Mouse (Mus musculus): ENCODE measurements around the gene Man2a2.
A peak's percentile ranks its signal among the peaks of the same experiment; 100 is the strongest.

Man2a2 gene

DNA sequence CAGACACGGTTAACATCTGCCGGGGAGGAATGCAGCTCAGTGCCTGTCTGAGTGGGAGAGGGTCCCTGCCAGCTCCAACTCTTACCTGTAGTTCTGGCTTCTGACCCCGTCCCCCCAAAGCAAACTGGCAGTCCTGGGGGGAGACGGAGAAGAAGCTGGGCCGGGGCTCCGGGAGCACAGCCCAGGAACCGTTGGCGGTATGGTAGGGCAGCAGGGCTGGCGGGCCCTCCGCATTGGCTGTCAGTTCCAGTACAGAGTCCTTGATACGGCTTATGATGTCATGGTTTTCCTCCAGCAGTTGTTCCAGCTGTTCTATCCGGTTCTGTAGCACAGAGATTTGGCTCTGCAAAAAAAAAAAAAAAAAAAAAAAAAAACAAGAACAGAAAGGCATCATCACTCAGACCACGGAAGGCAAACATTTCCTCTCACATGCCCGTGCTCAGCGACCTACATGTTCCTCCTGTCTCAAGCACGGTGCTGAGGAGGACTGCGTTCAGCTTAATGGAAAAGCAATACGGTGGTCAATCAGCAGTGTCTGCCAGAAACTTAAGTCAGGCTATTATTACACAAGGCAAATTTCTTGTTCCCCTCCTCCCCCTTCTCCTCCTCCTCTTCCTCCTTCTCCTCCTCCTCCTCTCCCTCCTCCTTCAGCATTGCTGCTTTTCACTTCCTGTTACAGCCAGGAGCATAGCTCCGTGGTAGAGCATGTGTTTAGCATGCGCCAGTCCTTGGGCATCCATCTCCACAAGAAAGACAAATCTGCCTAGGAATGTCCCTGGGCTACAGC is 2.3 kb downstream of the Man2a2 start:
- DNase-seq: no peak

DNA sequence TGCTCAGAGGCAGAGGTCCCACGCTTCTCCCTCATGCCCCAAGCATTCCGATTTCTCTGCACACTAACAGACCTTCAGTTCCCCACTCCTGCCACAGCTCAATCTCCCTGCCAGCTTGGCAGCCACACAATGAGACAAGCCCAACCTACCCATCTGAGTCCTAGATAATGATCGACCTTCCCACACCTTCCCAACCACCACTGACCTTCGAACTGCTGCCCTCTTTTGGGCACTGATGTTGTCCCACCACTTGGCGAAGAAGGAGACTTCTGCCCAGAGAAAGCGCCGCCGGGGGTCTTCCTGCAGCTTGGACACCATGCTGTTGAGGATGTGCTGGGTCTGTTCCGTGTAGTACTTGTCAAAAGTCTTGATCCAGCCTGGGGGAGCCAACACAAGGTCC is 3.2 kb downstream of the Man2a2 start:
- no peak for DNase-seq

DNA sequence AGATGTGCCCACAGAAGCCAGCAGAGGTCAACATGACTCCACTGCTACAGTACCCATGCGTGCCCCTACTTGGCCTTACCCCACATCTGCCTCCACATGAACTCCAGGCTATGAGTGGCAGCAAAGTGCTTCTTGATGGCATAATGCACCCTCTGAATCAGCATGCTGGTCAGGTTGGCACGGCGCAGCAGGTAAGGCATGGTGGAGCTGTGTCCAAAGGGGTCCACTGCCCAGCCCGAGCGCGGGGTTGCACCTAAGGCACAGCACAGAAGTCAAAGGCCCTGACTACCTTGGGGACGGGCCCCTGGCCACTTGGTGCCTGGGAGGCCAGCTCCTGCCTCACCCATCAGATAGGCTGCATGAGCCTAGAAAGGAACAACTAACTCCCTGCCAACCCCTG is 3.9 kb downstream of the Man2a2 start:
- no peak for DNase-seq

DNA sequence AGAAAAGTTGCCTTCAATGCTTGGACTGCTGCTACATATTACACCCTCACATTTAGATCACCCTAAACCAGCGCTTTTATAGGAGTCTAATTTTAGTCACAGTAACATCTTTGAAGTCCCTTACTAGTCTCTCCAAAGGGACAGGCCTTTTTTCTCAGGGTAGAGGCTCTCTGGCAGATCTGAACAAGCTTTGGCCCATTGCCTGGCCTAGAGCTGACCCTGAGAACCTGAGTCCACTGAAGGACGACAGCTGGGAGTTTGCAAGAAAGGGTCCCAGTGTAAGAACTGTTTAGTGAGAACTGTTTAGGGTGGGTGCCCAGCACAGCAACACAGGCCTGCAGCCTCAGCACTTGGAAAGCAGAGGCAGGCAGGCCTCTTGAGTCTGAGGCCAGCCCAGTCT is 5.4 kb downstream of the Man2a2 start:
- DNase-seq: no peak

- DNase-seq: no peak
Observed at GRCm38 (mm10) chr7:80360435-80360834, 10.7 kb downstream of the Man2a2 start.

GRCm38 (mm10) chr7:80358039-80358438 is 13.1 kb downstream of the Man2a2 start:
- DNase-seq: no peak

GRCm38 (mm10) chr7:80357156-80357555 is 14.0 kb downstream of the Man2a2 start:
- DNase-seq: no peak

- no peak for DNase-seq
Observed at GRCm38 (mm10) chr7:80356351-80356750, 14.8 kb downstream of the Man2a2 start.

DNA sequence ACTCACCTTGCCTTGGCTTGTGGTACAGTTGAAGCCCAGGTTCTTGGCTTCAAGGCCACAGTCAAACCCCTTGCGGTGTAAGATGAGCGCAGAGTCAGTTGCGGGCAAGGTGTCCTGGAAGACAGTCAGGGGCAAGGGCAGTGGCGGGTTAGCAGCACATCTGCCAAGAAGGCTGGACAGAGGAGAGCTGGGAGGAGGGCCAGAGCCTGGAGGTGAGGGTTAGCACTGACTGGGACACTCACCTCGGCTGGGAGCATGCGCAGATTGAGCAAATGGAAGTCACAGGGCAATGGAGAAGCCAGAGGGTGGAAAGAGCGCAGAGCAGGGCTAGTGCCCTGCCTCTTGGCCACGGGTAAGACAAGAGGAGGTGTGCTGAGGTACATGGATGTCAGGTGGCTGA is 18.3 kb downstream of the Man2a2 start:
- DNase-seq: no peak

GRCm38 (mm10) chr7:80350808-80351207 is 20.4 kb downstream of the Man2a2 start:
- DNase-seq: no peak

DNA sequence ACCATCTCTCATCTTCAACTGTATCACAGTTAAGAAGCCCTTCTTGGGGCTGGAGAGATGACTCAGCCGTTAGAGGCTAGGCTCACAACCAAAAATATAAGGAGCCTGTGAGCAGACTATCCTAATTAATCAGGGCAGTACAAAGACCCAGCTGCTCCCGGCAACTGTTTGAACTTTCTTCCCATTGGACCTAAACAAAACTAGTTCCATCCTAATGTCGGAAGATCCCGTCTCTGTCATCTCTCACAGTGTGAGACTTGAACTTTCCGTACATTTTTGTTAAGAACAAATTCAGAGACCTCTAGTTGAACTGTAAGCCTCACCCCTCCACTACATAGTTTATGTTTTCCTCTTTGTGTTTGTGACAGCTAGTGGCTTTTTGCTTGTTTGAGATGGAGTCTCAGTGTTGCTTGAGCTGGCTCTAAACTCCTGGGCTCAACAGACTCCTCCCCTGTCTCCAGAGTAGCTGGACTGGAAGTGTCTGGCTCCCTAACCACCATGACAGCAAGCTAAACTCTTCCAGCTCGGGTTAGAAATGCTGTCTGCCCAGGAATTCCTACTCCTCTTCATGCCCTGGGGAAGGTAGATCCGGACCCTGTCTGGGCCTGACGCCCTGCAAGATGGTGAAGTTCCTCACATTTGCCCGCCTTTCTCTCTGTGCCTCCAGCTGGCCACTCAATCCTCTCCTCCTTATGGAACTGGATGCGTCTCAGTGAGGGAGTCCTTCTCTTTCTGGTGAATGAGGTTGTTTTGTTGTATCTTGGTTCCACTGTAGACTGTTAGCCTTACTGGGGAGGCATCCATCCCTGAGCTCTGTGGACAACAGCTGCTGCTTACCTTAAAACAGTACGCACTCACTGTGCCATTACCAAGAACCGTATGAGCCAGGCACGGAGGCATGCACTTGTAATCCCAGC is 23.2 kb downstream of the Man2a2 start:
- DNase-seq: no peak

DNA sequence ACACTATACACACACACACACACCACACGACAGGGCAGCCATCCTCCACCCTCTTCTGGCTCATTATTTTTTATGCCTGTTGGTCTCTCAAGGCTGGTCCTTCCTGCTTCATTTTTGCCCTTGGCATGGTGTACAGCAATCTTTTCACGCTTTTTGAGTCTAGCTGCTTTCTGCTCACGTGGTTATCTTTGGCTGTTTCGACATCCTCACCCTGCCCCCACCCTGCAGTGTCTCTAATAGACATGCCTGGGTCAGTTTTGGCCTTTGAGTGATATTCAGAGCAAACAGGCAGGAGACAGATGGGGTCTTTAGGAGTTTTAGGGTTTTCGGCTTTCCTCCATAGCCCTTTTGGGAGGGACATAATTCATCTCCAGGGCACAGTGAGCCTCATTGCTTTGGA is 24.3 kb downstream of the Man2a2 start:
- DNase-seq: no peak

GRCm38 (mm10) chr7:80346173-80346572 is 25.0 kb downstream of the Man2a2 start:
- no peak for DNase-seq

DNA sequence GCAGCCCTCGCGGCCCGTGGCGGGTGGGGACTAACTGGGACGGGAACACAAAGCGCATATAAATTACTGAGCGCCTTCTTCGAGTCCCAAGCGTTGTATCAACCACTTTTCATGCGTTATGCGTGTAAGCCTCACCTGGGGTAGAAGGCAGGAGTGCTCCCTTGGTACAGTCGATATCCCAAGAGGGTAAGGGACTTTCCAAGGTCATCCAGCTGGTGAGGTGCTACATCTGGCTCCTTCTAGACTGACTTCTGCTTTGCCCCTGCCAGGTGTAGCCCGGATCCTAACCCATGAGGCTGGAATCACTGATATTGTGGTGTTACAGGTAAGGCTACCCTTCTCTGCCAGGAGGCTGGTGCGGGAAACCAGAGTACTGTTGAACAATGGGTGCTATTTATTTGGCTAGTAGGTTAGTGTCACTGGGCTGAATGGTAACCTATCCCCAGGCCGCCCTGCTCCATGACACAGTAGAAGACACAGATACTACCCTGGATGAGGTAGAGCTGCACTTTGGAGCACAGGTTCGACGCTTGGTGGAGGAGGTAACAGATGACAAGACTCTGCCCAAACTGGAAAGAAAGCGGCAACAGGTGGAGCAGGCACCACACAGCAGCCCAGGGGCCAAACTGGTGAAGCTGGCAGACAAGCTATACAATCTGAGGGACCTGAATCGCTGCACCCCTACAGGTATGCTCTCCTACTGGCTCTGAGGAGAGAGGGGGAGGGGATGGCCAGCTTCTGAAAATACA is 27.7 kb downstream of the Man2a2 start:
- DNase-seq: no peak

GRCm38 (mm10) chr7:80342858-80343257 is 28.3 kb downstream of the Man2a2 start, which contains the start of gene Hddc3:
Gene Hddc3 (plus strand): TSS chr7:80343104.
- peak; percentile 82 to 97 for DNase-seq

- no peak for DNase-seq
Observed at GRCm38 (mm10) chr7:80341793-80342192, 29.4 kb downstream of the Man2a2 start.

DNA sequence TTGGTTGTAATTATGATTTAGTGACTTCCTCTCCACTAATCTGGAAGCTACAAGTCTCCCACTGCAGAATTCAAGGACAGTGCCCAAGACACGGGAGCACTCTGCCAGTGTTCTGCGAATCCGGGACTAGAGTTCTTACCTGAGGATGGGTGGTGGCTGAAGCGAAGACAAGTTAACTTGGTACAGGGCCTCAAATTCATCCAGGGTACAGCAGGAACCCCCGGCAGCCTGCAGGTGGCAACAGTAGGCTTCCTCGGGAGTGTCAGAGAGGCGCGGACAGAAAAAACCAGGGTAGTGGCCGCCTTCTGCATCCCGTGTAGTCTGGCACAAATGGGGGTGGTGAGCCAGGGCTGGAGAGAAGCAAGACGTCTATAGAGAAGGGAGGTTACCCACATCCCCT is 30.4 kb downstream of the Man2a2 start, which contains the start of gene Unc45a:
Gene Unc45a (minus strand): TSS at position 213 of the 400 bp plus-strand sequence.
- peak; percentile 65 to 71 for DNase-seq

DNA sequence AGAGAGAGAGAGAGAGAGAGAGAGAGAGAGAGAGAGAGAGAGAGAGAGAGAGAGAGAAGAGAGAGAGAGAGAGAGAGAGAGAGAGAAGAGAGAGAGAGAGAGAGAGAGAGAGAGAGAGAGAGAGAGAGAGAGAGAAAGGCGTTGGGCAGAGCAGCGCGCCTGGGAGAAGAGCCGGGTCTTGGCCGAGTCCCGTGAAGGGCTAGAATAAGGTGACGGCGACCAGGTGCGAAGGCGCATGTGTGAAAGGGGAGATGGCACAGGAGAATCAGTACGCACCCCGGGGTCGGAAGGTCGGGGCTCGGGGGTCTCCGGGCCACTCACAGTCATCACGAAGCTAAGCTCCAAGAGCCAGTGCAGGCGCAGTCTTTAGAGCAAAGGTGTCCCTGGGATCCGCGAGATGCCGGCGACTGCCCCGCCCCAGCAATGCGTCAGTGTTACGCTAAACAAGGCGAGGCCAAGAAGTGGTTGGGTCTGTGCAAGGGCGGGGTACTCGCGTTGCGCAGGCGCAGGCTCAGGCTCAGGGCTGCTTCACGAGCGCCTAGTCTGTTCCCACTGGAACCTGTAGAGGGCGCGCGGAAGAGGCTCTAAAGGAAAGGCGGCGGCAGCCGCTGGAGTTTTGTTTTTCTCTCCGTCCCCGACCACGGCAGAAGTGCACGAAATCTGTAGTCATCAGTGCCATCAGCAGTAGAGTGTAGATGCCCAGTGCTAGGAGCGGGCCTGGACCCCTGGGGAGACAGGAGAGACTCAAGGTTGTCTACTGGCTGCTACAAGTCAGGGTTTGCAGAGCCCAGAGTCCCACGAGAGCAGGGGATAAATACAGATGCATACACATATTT is 31.2 kb downstream of the Man2a2 start:
- peak; percentile 96 to 97 for DNase-seq

DNA sequence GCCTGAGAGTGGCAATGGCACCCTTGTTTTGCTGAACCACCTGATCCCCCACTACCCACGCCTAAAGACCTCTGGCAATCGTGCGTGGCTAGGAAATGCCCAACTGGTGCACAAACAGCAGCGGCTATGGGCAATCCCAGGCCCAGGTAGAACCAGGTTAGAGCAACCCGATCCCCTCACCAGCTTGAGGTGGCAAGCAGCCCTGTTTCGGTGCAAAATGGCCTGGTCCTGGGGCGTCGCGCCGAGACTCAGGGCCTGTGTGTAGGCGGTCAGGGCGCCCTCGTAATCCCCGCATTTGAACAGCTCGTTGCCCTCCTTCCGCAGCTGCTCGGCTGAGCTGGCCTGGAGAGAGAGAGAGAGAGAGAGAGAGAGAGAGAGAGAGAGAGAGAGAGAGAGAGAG is 31.8 kb downstream of the Man2a2 start:
- peak in 1 of 2 experiments; percentile 28 for DNase-seq

DNA sequence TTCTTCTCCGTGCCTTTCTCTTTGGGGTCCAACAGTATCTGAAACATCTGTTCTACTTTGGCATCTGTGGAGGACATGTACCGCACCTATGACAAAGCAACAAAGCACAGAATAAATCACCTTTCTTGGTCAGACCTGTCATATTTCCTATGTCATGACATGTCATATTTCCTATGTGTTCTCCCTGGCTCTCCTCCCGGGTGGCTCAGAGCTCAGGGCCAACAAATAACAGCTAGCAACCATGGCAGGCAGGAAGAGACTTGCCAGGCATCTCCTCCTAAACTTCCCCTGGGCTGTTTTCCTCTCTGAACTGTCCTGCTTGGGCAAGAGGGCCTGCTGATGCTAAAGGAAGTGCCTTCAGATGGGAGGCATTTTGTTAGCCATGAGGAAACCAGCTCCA is 34.2 kb downstream of the Man2a2 start:
- no peak for DNase-seq

- DNase-seq: no peak
Observed at GRCm38 (mm10) chr7:80334848-80335247, 36.3 kb downstream of the Man2a2 start.

DNA sequence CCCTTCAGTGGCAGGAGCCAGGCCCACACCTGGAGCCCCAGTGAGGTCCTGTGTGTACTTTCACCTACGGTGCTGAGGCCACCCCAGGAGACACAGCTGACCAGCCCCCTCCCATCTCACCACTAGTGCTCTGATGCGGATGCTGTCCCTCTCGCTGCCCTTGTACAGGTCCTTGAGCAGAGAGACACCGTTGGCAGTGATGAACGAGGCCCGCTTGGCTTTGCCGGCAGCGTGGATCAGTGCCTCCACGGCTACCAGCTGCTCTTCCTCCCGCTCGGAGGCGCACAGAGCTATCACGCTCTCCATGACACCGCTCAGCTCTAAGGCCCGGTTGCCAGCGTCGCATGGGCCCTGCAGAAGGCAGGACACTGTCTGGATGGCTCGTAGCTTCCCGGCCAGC is 39.7 kb downstream of the Man2a2 start:
- DNase-seq: no peak
